Mouse (Mus musculus) left cerebral cortex, adult 9 months (tissue): ENCODE results near the gene Kif1bp.
A peak's percentile ranks its signal among the peaks of the same experiment; 100 is the strongest.
"Not testable (repeated sequence)": the region's sequence is repeated elsewhere in the genome, so short reads cannot be mapped to it uniquely, and the experiment has no call there.

Experiments
- DNase-seq, 2 experiments: peaks; one replicate each; pipeline ENCODE4 v3.0.0; 2022; ENCODE audit warnings: low spot score in 2 of 2

Gene Kif1bp

DNA sequence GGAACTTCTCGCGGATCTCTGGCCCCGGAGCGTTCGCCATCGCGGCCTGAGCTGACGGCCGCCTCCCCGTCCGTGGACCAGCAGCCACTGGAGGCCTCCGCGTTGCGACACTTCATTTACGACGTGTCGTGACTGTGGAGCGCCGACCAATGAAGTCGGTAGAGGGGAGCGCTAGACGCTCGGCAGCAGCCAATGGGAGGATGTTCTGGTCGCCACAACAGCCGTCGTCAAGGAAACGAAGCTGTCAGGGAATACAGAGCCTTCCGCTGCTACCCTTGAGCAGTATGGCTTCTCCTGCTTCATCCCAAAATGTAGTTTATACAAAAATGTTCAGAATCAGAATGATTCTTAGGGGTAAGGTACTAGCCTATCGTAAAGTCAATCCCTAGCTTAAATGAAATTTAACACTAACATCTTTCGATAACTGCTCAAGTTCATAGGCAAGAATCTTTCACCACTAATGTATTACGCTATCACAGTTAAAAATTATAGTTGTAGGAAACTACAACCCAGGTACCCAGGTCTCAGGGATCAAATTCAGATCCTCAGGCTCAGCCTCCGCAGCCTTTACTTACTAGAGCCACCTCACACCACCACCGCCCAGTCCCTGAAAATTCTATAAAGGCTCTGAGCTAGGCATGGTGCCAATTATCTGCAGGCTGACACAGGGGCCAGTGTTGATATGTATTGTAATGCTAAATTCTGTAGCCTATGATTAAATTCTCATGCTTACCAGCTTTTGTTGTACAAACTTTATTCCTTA lies at the start of gene Kif1bp:
Gene Kif1bp (minus strand): TSS at position 120 of the 763 bp plus-strand sequence.
- DNase-seq, result peak; percentile 97 to 98

GRCm38 (mm10) chr10:62604161-62604560 lies 25.9 kb upstream of the Kif1bp start:
- DNase-seq, result no peak

- no peak for DNase-seq
These were observed 25.2 kb upstream of the Kif1bp start for GRCm38 (mm10) chr10:62603233-62604030.

DNA sequence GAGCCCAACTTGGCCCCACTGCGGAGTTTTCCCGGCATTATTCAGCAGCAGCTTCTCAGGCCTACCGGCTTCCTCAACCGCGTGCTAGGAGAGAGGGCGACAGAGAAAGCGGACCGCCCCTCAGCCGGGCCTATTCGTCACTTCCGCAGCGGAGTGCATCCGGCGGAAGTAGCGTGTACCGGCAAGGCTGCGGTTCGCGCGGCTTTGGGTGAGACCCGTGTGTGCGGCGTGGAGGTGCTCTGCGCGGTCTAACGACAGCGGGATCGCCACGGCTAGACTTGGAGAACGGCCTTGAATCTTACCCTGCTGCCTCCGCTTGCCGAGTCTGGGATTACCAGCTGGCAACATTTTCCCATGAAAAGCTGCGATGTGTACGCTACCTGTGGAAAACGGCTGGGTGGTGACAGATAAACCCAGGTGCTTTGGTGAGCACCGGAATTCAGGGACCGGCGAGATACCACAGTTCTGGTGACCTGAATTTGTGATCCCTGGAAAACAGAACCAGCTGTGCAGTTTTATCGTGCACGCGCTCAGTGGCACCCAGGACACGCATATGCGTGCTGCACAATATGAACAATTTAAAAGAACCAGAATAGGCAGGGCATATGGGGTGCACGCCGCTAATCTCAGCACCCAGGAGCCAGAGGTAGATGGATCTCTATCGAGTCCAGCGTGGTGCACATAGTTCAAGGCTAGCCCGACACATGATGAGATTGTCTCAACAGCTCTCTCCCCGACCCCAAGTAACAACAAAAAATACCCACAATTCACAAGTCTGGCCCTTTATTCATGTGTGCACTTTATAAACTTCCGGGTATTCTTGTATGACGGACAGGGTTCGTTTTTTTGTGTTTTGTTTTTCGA lies 24.2 kb upstream of the Kif1bp start, which contains the start of gene Ddx21:
Gene Ddx21 (minus strand): TSS at position 105 of the 864 bp plus-strand sequence.
- peak; percentile 53 to 85 for DNase-seq

GRCm38 (mm10) chr10:62601833-62602176 lies 23.5 kb upstream of the Kif1bp start:
- DNase-seq, result no peak

GRCm38 (mm10) chr10:62601053-62601791 lies 23.0 kb upstream of the Kif1bp start:
- no peak for DNase-seq

GRCm38 (mm10) chr10:62600056-62600455 lies 21.8 kb upstream of the Kif1bp start:
- DNase-seq, result no peak

DNA sequence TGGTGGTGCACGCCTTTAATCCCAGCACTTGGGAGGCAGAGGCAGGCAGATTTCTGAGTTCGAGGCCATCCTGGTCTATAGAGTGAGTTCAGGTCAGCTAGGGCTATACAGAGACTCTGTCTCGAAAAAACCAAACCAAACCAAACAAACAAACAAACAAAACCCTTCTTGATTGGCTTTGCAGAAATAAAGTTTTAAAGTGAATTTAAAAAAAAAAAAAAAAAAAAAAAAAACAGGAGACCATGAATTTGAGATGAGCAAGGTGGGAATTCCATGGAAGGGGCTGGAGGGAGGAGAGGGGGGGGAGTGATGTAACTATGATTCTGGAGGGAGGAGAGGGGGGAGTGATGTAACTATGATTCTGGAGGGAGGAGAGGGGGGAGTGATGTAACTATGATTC lies 21.1 kb upstream of the Kif1bp start:
- not testable (repeated sequence) for DNase-seq

GRCm38 (mm10) chr10:62592496-62592895 lies 14.2 kb upstream of the Kif1bp start:
- DNase-seq, result no peak

DNA sequence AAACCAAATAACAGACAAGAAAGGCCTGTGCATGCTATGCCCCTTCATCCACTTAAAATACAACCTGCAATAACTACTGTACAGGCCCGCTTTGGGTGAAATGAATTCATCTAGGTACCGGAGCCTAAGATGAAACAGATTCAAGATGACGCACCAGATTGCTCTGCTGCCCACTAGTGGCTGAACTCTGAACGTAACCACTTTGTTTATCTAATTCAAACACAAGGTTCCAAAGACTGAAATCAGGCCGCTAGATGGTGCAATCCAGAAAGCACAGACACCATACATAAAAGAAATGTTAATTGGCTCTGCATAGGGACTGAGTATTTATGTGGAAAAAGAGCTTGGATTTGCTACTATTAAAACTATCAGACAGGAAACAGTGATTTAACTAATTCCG lies 11.9 kb upstream of the Kif1bp start:
- peak; percentile 73 to 96 for DNase-seq

- DNase-seq, result no peak
These were observed 10.4 kb upstream of the Kif1bp start for GRCm38 (mm10) chr10:62588616-62589015.

GRCm38 (mm10) chr10:62583245-62583644 lies 5.0 kb upstream of the Kif1bp start:
- DNase-seq, result no peak

DNA sequence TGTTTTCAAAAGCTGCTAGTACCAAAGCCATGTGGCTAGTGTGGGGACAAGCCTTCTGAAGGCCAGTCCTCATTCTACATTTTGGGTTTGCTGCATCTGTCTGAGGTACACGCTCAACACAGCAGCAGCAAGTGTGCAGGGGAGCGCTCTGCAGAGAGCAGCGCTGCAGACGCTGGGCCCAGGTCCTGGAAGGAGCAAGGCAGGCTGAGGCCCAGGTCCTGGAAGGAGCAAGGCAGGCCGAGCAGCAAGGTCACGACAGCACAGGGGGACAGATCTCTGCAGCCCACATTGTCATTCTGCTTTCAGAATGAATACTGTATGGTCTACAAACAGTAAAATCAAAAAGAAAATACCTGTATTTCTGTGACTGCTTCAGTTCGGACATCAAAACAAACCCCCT lies 4.4 kb upstream of the Kif1bp start:
- DNase-seq, result no peak

GRCm38 (mm10) chr10:62582263-62582662 lies 4.0 kb upstream of the Kif1bp start:
- no peak for DNase-seq

- not testable (repeated sequence) for DNase-seq
These were observed 872 bp upstream of the Kif1bp start for GRCm38 (mm10) chr10:62579129-62579528.

DNA sequence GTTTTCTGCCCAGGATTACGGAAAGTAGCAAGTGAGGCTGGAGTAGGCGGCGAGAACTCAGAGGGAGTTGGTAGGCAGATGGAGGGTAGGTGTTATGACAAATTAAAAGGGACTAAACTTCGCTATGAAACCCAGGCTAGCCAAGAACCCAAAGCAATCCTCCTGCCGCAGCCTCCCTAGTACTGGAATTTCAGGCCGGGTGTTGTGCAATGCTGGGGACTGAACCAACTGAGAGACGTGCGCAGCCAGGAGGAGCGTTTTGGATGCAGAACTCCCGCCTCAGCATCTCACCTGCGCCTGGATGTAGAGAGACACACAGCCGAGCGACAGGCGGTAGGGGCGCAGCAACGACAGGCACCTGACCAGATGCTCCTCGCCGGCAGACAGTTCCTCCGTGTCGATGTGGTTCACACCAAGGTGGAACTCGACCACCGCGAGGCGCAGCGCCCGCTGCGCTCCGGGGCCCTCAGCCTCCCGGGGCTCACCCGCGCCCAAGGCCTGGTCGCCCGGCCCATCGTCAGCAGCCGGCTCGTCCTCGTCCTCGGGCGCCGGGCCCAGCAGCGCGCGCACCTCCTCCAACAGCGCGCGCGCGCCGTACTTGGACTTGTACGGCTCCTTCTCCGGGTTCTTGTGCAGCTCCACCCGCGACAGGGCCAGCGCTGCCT lies 452 bp downstream of the Kif1bp start:
- peak in 1 of 2 experiments; percentile 59 for DNase-seq

DNA sequence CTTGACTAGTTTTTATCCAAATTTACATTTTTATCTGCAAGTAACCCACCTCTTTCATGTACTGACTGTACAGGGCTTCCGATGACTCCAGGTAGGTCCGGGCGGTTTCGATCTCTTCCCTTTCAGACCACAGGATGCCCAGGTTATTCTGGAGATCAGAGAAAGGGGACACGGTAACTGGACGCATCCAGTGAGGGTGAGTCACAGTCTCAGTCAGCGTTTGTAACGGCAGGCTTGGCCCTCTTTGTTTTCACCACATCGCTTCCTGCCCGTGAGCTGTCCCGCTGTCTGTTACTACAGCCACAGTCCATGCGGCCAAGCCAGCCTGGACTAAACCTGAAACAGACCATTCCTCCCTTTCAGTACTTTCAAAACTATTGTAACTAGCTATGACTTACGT lies 3.3 kb downstream of the Kif1bp start:
- no peak for DNase-seq

- DNase-seq, result no peak
These were observed 8.0 kb downstream of the Kif1bp start for GRCm38 (mm10) chr10:62570126-62570871.

- no peak for DNase-seq
These were observed 9.4 kb downstream of the Kif1bp start for GRCm38 (mm10) chr10:62568861-62569260.

DNA sequence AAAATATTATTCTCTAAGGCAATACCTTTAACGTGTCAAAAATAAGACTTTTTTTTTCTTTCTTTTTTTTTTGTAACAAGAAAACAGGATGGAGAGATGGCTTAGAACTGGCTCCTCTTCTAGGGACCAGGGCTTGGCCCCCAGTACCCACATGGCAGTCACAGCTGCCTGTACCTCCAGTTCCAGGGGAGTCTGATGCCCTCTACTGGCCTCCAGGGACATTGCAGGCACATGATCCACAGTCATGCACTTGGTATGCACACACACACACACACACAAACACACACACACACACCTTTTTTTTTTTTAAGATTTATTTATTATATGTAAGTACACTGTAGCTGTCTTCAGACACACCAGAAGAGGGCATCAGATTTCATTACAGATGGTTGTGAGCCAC lies 20.5 kb downstream of the Kif1bp start:
- DNase-seq, result no peak
